Mouse (Mus musculus) ES-E14 (cell line): ENCODE measurements around the gene Pak6.

ENCODE experiments used
- CHD2 ChIP-seq: IDR thresholded peaks from 2 replicates; pipeline ENCODE4 v1.6.1; 2014; ENCODE audit warnings: mild to moderate bottlenecking, low read depth, low read length, inconsistent platforms
- HCFC1 ChIP-seq: IDR thresholded peaks from 2 replicates; pipeline ENCODE4 v1.6.1; 2012; ENCODE audit warnings: low read length, inconsistent platforms, borderline replicate concordance; ENCODE audit not compliant: insufficient read depth
- MAFK ChIP-seq: IDR thresholded peaks from 2 replicates; pipeline ENCODE4 v1.6.1; 2014; ENCODE audit warnings: mild to moderate bottlenecking, low read depth, low read length, inconsistent platforms; ENCODE audit not compliant: insufficient read depth
- ZC3H11A ChIP-seq: IDR thresholded peaks from 2 replicates; pipeline ENCODE4 v1.6.1; 2012; ENCODE audit warnings: low read depth, mild to moderate bottlenecking, inconsistent platforms, low read length, borderline replicate concordance
- ZNF384 ChIP-seq: IDR thresholded peaks from 2 replicates; pipeline ENCODE4 v1.6.1; 2012; ENCODE audit warnings: low read depth, low read length, inconsistent platforms

DNA sequence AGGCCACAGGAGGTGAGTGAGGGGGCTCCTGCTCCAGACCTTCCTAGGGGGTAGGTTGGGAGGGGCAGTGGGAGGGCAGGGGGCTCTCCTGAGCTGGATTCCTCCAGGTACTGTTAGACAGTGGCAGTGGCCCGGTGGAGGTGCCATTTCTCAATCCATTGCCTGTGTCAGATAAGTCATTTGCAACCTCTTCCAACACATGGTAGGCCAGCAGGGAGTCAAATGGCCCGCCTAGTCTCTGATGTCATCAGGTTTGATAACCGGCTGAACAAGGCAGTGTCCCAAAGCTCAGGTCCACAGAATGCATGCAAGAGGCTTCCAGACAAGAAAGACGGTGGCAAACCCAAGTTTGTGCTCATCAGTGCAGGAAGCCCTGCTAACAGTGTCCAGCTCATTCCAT is 14.7 kb downstream of the Pak6 start:
- TF ChIP-seq HCFC1 (no peak), ZNF384 (no peak), MAFK (no peak), ZC3H11A (no peak), CHD2 (no peak)
